Mouse (Mus musculus) heart, embryonic 11.5 days (tissue): Measurements from ENCODE around the gene Hist1h4k. TPM values are rescaled to one million over a fixed set of nuclear protein-coding genes. Genes with fewer than 3 reads are reported as not detected.
"Not testable (repeated sequence)": the region's sequence is repeated elsewhere in the genome, so short reads cannot be mapped to it uniquely, and the experiment has no call there.

Experiments used
- ATAC-seq: fragments of 200-750 bp; cut with Nextera tagmentation; replicated peaks from 2 replicates; pipeline ENCODE4 v1.8.0; 2017; ENCODE audit warnings: moderate library complexity; ENCODE audit not compliant: insufficient number of reproducible peaks, low FRiP score, low TSS enrichment
- H3K27ac ChIP-seq: fragments of 300-500 bp; sonication (generic); 2 replicates; pipeline ENCODE4 v1.5.1; 2014; ENCODE audit warnings: mild to moderate bottlenecking, low read depth, low read length
- H3K27me3 ChIP-seq: fragments of 300-500 bp; sonication (generic); 2 replicates; pipeline ENCODE4 v1.6.1; 2014; ENCODE audit warnings: mild to moderate bottlenecking, low read length, mixed read lengths; ENCODE audit not compliant: control insufficient read depth, insufficient read depth
- H3K36me3 ChIP-seq: fragments of 300-500 bp; sonication (generic); 2 replicates; pipeline ENCODE4 v1.6.1; 2014; ENCODE audit warnings: mild to moderate bottlenecking, low read length, moderate library complexity, mixed read lengths; ENCODE audit not compliant: control insufficient read depth, insufficient read depth
- H3K4me1 ChIP-seq: fragments of 300-500 bp; sonication (generic); 2 replicates; pipeline ENCODE4 v1.6.1; 2014; ENCODE audit warnings: low read length; ENCODE audit not compliant: control insufficient read depth, insufficient read depth
- H3K4me2 ChIP-seq: fragments of 300-500 bp; sonication (generic); 2 replicates; pipeline ENCODE4 v1.6.1; 2014; ENCODE audit warnings: mild to moderate bottlenecking, moderate library complexity
- H3K4me3 ChIP-seq: fragments of 300-500 bp; sonication (generic); 2 replicates; pipeline ENCODE4 v1.5.1; 2014; ENCODE audit warnings: low read depth, low read length
- H3K9ac ChIP-seq: fragments of 300-500 bp; sonication (generic); 2 replicates; pipeline ENCODE4 v1.6.1; 2014; ENCODE audit warnings: mild to moderate bottlenecking, low read depth, low read length, moderate library complexity
- H3K9me3 ChIP-seq: fragments of 300-500 bp; sonication (generic); replicated peaks from 2 replicates; pipeline ENCODE4 v1.6.1; 2016; ENCODE audit warnings: low read length; ENCODE audit not compliant: control insufficient read depth
- WGBS: fragments of 180-500 bp; shearing (Covaris S2); extraction: QIAGEN DNeasy Blood & Tissue Kit; methylation state at CpG from one replicate; pipeline ENCODE4 v1.1.7; 2014; ENCODE audit not compliant: insufficient replicate concordance; 5-methylcytosine and 5-hydroxymethylcytosine counted together
- polyA plus RNA-seq: library from polyadenylated mRNA; unstranded; fragments of >200 nt; fragmentation: Nextera tagmentation; extraction: Ambion mirVana; gene quantifications from 2 replicates; pipeline ENCODE4 v1.2.1, GENCODE M21; 2014

Gene Hist1h4k
- polyA plus RNA-seq, 1 experiment from 2014 or later, result not detected

DNA sequence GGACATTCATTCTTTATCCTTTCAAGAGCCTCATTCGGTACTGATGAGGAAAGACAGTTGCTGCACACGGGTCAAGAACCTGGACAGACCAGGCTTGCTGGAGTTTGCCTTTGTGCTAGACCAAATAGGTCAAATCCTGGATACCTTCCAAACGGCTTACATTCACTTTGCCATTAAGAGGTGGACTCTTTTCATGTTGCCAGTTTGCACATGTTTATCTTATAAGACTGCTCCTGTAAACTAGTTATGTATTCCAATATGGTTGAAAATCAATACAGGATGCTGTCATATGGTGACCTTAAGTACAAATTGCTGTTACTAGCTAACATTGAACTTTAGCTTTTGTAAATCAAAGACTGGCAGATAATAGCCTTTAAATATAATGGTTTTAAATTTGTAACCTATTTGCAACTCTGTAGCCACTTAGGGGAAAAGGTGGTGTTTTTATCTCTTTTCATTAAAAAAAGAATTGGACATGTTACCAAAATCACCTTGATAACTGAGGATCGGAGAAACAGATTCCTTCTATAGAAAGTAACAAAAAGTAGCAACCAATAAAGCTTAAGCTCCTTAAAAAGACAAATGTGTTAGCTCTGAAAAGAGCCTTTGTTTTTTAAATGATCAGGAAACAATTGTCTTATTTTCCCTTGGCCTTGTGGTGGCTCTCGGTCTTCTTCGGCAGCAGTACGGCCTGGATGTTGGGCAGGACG lies 36.0 kb upstream of the Hist1h4k start:
- Histone ChIP-seq H3K4me2 (peak overlapping the region; percentile 61), H3K4me1 (peaks cover 16% of the 10 kb centered on the region), H3K27me3 (no peaks in the 10 kb centered on the region), H3K9me3 (no peaks in the 10 kb centered on the region), H3K9ac (peak overlapping the region; percentile 69; the same call in 1 of the 2 replicates), H3K4me3 (peak overlapping the region; percentile 39), H3K27ac (peak overlapping the region; percentile 84), H3K36me3 (no peaks in the 10 kb centered on the region)
- ATAC-seq, result no peak
- 9% methylated on average over 8 of the region's 8 CpGs for WGBS

DNA sequence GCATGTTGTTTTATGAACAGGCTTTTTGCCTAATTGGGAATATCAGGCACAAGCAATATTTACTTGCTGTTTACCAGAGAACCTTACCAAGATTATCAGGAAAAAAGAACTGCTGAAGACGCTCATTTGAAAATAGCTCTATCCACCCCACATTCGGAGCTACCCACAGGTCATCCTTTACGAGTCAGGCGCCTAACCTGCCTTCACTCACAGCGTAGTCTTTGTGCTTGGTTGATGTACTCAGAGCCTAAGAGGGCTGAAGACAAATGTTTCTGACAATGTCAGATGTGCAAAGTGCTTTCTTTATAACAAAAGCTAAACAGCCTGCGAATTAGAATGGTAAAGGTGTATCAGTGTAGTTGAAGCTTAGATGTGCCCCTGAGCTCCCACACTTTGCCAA lies 34.0 kb upstream of the Hist1h4k start:
- peak overlapping the region; percentile 75 for H3K4me2 ChIP-seq
- no peak overlapping the region for H3K4me3 ChIP-seq
- no peaks in the 10 kb centered on the region for H3K9me3 ChIP-seq
- H3K36me3 ChIP-seq, result no peaks in the 10 kb centered on the region
- no peak for ATAC-seq
- no peaks in the 10 kb centered on the region for H3K27me3 ChIP-seq
- WGBS, result 39% methylated on average over 6 of the region's 6 CpGs
- H3K4me1 ChIP-seq, result peaks cover 13% of the 10 kb centered on the region; the same call in 1 of the 2 replicates
- H3K9ac ChIP-seq, result peak overlapping the region; percentile 71
- peak overlapping the region; percentile 82 for H3K27ac ChIP-seq

DNA sequence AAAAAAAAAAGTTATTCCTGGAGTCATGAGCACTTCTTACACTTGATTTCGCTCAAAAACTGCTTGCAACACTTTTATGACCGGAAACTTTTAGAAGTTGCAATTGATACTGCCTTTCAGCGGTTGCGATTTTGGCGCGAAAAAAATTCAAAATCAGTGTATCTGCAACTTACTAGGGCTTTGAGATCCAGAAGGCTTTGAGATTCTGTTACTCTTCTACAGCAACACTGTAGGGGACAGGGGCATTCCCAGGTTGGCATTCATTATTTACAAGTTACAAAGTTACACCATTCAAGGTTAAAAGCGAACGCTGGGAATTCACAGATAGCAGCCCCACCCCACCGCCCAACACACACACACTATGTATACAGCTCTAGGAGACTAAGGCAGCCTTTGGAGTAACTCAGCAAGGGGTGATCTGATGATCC lies 33.4 kb upstream of the Hist1h4k start:
- no peaks in the 10 kb centered on the region for H3K36me3 ChIP-seq
- no peak for ATAC-seq
- peak overlapping the region; percentile 82 for H3K27ac ChIP-seq
- H3K9me3 ChIP-seq, result no peaks in the 10 kb centered on the region
- peak overlapping the region; percentile 71 for H3K9ac ChIP-seq
- peaks cover 13% of the 10 kb centered on the region; the same call in 1 of the 2 replicates for H3K4me1 ChIP-seq
- no peaks in the 10 kb centered on the region for H3K27me3 ChIP-seq
- peak overlapping the region; percentile 75 for H3K4me2 ChIP-seq
- 3% methylated on average over 9 of the region's 9 CpGs for WGBS
- peak overlapping the region; percentile 39 for H3K4me3 ChIP-seq

DNA sequence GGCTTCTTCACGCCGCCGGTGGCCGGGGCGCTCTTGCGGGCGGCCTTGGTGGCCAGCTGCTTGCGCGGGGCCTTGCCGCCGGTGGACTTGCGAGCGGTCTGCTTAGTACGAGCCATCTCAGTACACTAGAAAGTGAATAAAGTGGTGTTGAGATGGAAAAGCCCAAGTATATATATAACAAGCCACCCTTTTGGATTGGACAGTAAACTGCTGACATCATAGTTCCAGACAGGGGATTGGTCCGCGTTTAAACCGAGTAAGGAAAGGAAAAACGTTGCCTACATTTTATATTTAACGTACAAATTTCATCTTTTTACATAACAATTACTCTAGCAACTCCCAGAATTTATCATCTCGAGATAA lies 32.9 kb upstream of the Hist1h4k start, which contains the start of gene Hist1h3i:
Hist1h3i (minus strand) TSS at position 116 of the 363 bp plus-strand sequence.
- peak; percentile 64 for ATAC-seq

DNA sequence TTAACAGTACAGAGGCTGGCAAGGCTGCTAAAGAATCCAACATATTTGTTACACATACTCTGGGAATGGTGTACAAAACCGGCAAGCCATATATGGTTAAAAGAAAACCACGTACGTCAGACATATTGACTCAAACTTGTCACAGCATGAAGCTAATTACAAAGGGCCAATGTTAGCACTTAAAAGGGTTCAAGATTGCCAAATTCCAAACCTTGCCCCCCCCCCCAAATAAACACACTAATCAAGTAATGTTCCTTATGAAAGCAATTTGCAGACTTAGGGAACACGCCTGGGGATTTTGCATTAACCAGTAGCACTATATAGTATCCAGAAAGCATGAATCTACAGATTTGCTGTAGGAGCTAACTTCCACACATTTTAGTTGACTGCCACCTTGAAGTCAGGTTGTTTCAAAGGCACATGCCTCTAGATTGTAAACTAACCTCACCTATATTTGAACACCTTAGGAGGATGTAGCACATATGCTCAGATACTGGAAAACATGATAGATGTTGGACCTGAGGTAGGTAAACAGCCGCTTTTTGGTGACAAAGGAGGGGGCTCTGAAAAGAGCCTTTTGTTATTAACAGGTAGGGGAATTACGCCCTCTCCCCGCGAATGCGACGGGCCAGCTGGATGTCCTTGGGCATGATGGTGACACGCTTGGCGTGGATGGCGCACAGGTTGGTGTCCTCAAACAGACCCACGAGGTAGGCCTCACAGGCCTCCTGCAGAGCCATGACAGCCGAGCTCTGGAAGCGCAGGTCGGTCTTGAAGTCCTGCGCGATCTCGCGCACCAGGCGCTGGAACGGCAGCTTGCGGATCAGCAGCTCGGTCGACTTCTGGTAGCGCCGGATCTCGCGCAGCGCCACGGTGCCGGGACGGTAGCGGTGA lies 32.3 kb upstream of the Hist1h4k start:
- H3K27ac ChIP-seq, result peak overlapping the region; percentile 87
- 2% methylated on average over 17 of the region's 35 CpGs for WGBS
- not testable (repeated sequence) for H3K9me3 ChIP-seq, H3K27me3 ChIP-seq, H3K36me3 ChIP-seq, ATAC-seq
- peak overlapping the region; percentile 76 for H3K9ac ChIP-seq
- peaks cover 13% of the 10 kb centered on the region; the same call in 1 of the 2 replicates for H3K4me1 ChIP-seq
- peak overlapping the region; percentile 75 for H3K4me2 ChIP-seq
- peak overlapping the region; percentile 39 for H3K4me3 ChIP-seq

More for the DNA sequence above, 32.9 kb upstream of the Hist1h4k start, which contains the start of gene Hist1h3i:
- H3K4me2 ChIP-seq, result peak within 1 kb of the TSS; percentile 75
- H3K4me1 ChIP-seq, result peaks cover 13% of the 10 kb centered on the region; the same call in 1 of the 2 replicates
- H3K9me3 ChIP-seq, result no peaks in the 10 kb centered on the region
- H3K4me3 ChIP-seq, result peak within 1 kb of the TSS; percentile 39
- no peaks in the 10 kb centered on the region for H3K36me3 ChIP-seq
- WGBS, result 0% methylated on average over 13 of the region's 20 CpGs
- peak within 1 kb of the TSS; percentile 87 for H3K27ac ChIP-seq
- H3K9ac ChIP-seq, result peak within 1 kb of the TSS; percentile 76
- H3K27me3 ChIP-seq, result no peaks in the 10 kb centered on the region

DNA sequence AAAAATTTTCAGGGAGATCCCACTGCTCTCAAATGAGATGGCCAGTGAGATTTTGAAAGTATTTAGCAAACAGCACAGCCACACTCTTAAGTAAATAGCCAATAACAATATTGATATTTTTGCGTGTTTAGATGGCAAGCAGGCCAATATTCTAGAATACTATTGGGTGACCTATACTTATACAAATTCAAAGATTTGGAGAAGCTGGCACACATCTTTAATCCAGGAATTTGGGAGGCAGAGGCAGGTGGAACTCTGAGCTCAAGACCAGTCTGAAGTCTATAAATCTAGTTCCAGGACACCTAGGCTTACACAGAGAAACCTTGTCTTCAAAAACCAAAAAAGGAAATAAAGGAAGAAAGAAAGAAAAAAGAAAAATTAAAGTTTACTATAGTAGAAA lies 31.3 kb upstream of the Hist1h4k start:
- Histone ChIP-seq H3K27me3 (no peaks in the 10 kb centered on the region), H3K27ac (0 out of 2 replicates have a peak overlapping the region, but pooled peaks have one; percentile 35), H3K36me3 (no peaks in the 10 kb centered on the region), H3K4me1 (peaks cover 13% of the 10 kb centered on the region; the same call in 1 of the 2 replicates), H3K9ac (no peak overlapping the region), H3K9me3 (no peaks in the 10 kb centered on the region), H3K4me3 (no peak overlapping the region), H3K4me2 (no peak overlapping the region)
- ATAC-seq, result no peak
- 93% methylated on average over 1 of the region's 1 CpGs for WGBS

DNA sequence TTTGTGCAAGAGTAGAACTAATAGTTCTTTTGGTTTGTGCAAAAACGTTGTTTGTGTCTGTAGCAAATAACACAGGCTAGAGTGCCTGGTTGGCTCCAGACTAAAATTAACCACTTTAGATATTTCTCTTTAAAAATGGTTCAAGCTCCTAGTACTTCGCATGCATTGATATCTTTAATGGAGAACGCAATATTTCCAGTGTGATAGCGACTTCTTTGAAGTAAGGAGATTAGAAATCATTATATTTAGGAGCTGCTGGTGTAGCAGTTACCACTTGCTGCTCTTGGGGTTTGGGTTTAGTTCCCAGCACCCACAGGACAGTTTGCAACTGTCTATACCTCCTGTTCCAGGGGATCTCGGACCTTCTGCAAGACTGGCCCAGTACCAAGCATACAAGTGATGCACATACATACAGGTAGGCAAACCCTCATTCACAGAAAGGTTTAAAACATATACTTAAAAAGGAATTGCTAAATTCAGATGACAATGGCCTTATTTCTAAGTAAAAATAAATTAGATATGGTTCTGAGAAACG lies 30.8 kb upstream of the Hist1h4k start:
- Histone ChIP-seq H3K4me3 (peak overlapping the region; percentile 67), H3K27ac (peak overlapping the region; percentile 96; the same call in 1 of the 2 replicates), H3K27me3 (no peaks in the 10 kb centered on the region), H3K4me2 (peak overlapping the region; percentile 97), H3K9ac (peak overlapping the region; percentile 93), H3K36me3 (no peaks in the 10 kb centered on the region), H3K9me3 (no peaks in the 10 kb centered on the region), H3K4me1 (peaks cover 13% of the 10 kb centered on the region; the same call in 1 of the 2 replicates)
- no peak for ATAC-seq
- 45% methylated on average over 6 of the region's 6 CpGs for WGBS
